Mouse (Mus musculus): Measurements from ENCODE around the gene Plek2. TPM values are rescaled to one million over a fixed set of nuclear protein-coding genes. Genes with fewer than 3 reads are reported as not detected.

Gene Plek2
- total RNA-seq, 4 experiments from 2014 or later = not detected

Other genes starting within 250 kb of the Plek2 start
- gene Fam71d, start 215.4 kb downstream of the Plek2 start, total RNA-seq (2022) = not detected
- gene Mpp5, start 158.1 kb downstream of the Plek2 start, total RNA-seq (2022) = 10 to 100 TPM; 12.9 to 21.2 (median 17.2) TPM
- gene Atp6v1d, start 45.3 kb downstream of the Plek2 start, total RNA-seq (2022) = 10 to 100 TPM; 62.2 to 64.5 (median 63.4) TPM
- gene Eif2s1, start 45.1 kb downstream of the Plek2 start, total RNA-seq (2022) = 10 to 100 TPM; 36.4 to 44.5 (median 39.9) TPM
- gene Tmem229b, start 100.7 kb upstream of the Plek2 start, total RNA-seq (2022) = 1 to 10 TPM; 1.8 to 6.6 (median 3.4) TPM
- 1 to 10 TPM in 3 of 4 experiments, under 1 TPM in 1; 0.61 to 2.7 (median 1.5) TPM for gene Plekhh1, start 122.2 kb upstream of the Plek2 start, total RNA-seq (2022)
- 1 to 10 TPM; 1.6 to 2.3 (median 1.9) TPM for gene Pigh, start 182.7 kb upstream of the Plek2 start, total RNA-seq (2022)
- gene Arg2, start 223.8 kb upstream of the Plek2 start, total RNA-seq (2022) = not detected

Data from gastrocnemius, adult 8-10 months (tissue).